Mouse (Mus musculus) gastrocnemius, postnatal 14 days (tissue): ENCODE measurements around the gene Aqp12. TPM values are rescaled to one million over a fixed set of nuclear protein-coding genes. Genes with fewer than 3 reads are reported as not detected.

Experiments used
- DNase-seq: peaks from one replicate; pipeline ENCODE4 v3.0.0; 2021; ENCODE audit warnings: mixed read lengths
- intact Hi-C: fragments of 180-260 bp; cut with DNase I; formaldehyde crosslinking; loops from one replicate; pipeline ENCODE4 v1.15.1; 2025; ENCODE audit warnings: low total_unique reads
- total RNA-seq, 2 experiments: library from RNA; stranded (reverse); gene quantifications; 2 replicates each; pipeline ENCODE4 v1.2.3; 2021

Gene Aqp12
- total RNA-seq, 2 experiments from 2014 or later: not detected

DNA sequence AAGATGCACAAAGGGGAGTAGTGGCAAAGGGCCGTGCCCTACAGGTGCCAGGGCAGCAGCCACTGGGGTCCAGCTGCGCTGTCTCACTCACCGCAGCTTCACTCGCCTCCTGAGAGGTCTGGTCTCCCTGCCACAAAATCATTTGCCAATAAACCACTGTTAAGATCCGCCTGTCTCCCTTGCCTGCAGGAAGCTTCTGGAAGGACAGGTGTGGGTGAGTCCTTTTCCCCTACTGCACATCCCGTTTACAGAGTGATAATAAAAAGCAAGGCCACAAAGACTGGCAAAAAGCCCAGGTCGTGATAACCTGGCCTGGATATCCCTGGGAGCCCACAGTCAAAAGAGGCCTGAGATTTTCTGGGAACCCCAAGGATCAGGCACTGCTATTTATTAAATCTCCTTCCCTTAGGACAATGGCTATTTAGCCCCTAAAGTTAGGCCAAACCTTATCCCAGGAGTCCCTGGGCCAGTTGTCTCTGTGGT, 6.0 kb downstream of the Aqp12 start:
- intact Hi-C loops: no loop called here
- DNase-seq: no peak

- DNase-seq: no peak
- intact Hi-C loops: no loop called here
These were observed 7.2 kb downstream of the Aqp12 start for GRCm38 (mm10) chr1:93013367-93013766.

- peak; percentile 79 for DNase-seq
- intact Hi-C loops: no loop called here
These were observed 8.3 kb downstream of the Aqp12 start for GRCm38 (mm10) chr1:93014460-93014859.

GRCm38 (mm10) chr1:93015136-93015535, 9.0 kb downstream of the Aqp12 start:
- intact Hi-C loops: no loop called here

DNA sequence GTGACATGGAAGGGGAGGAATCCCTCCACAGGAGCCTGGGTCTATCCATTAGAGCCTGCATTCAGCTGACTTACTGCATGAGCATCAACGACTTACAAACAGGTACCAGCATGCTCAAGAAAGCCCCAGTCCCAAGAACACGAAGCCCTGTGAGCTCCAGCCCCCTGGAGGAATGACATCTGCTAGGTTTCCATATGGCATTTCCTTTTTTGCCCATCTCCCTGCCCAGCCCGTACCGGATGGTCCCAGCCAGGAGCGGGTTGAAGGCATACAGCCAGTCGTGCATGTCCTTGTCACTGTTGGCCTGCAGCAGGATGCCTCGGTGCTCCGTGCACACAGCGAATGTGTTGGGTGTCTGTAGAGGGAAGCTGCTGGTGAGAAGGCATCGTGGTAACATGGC, 12.6 kb downstream of the Aqp12 start:
- DNase-seq: no peak
- intact Hi-C loops: no loop called here

More at GRCm38 (mm10) chr1:93015136-93015535, 9.0 kb downstream of the Aqp12 start:
- no peak for DNase-seq

DNA sequence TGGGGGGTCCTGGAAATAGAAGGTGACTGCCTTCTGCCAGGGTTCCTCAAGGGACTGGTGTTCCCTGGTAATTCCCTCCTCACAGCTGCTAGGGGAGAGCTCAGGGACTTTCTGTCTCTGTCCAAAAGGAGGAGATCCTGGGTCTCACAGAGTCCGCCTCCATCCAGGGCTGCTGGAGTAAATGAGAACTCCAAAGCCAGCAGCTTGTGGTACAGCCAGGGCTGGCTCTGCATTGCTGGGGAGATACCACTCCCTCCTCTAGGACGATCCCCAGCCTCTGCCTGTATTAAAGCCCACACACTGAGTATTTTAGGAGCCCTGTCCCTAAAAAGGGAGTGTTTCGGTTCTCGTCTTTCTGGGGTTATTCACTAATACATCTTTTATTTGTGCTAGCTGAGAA, 14.5 kb downstream of the Aqp12 start:
- no peak for DNase-seq
- intact Hi-C loops: loop anchor here (5.0 kb wide), 1 partner anchor 57 kb away; no protein-coding TSS in a partner anchor

DNA sequence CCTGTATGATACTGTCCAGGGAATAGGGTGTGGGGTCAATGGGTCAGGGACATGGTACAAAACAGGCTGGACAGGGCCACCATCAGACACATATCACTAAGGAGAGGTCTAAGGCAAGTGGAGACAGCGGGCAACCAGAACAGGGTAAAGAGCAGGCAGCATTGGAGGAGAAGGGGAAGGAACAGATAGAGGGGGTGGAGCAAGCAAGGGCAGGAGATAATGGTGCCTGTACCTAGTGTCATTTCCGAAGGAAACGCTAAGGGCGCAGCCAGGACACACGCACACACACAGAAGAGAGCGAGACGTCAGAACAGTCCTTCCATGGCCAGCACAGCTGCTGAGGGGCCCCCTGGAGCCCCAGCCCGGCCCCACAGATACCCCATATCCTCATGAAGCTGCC, 20.5 kb downstream of the Aqp12 start:
- no peak for DNase-seq
- intact Hi-C loops: no loop called here

DNA sequence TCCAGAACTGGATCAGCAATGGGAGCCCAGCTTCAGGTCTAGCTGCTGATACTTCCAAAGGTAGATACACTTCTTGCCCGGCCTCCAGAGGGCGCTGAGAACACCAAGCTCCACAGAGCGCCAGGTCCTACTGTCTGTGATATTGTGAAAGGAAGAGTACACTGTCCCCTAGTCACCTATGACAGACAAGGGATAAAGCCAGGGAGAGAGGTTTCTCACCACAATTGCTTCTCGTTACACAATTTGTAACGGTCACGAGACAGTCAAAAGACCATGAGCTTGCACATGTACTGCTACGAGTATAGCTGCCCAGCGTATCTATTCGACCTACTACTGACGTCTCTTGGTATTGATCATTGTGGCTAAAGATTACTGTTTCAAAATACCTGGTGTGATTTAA, 23.3 kb downstream of the Aqp12 start:
- no peak for DNase-seq
- intact Hi-C loops: no loop called here

GRCm38 (mm10) chr1:93030060-93030459, 23.9 kb downstream of the Aqp12 start:
- intact Hi-C loops: no loop called here
- no peak for DNase-seq

DNA sequence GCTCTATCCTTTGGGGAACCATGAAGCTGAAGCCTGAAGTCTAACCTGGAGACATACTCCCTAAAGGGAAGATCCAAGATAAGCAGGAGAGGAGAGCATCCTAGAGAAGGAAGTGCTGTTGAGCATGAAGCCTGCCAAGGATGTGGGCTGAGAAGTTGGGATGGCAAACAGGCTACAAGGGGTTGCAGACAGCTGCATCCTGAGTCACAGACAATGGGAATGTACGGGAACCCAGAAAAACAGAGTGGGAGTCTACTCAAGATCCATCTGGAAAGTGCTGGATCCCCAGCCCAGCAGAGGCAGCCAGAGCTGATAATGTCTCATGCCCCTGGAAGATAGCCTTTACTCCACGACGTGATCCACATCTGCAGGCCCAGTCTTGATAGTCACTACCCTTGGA, 25.1 kb downstream of the Aqp12 start:
- DNase-seq: no peak
- intact Hi-C loops: no loop called here

- no peak for DNase-seq
- intact Hi-C loops: no loop called here
These were observed 27.9 kb downstream of the Aqp12 start for GRCm38 (mm10) chr1:93033989-93034388.

- intact Hi-C loops: no loop called here
These were observed 29.8 kb downstream of the Aqp12 start for GRCm38 (mm10) chr1:93035981-93036380.

DNA sequence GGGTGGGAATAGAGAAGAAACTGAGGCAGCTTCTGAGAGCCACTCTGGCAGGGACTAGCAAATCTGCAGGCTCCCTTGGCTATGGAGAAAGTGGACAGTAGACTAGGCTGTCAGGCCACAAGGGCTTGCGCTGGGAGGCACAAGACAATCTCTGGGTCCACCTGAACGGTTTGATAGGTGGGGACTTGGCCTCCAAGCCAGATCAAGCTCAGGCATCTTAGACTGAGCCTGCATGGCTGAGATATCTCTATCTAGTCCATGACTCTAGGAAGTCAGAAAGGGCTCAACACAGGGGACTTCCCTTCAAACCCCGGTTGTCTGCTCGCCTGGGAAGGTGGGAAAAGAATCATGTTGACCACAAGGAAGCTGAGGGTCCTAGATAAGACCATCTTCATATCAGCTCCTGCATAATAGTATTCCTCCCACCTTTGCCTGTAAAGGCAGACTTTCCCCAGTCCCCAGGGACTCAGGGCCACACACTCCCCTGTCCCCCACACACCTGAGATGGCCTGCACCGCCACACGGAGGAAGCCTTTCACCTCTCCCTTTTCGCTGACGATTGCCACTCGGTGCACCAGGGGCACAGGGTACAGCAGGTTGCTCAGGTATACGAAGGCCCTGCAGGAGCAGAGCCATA, 40.1 kb downstream of the Aqp12 start:
- intact Hi-C loops: no loop called here
- no peak for DNase-seq

More at GRCm38 (mm10) chr1:93035981-93036380, 29.8 kb downstream of the Aqp12 start:
- DNase-seq: no peak

DNA sequence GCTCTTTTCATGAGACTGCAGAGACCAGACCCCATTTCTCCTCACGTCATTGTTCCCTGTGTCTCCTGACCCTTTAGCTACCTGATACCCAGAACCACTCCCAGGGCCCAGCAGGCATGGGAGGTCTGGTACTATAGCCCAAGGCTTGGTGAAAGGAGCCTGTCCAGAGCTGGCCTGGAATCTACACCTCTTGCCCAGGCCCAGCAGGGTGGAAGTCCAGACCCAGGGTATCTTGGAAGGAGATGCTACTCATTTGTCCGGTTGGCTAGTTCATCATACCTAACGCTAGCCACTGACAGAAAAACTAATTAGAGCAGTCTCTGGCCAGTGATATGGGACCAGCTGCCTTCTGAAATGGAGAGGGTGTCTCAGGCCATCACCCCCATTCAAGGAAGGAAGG, 43.9 kb downstream of the Aqp12 start:
- no peak for DNase-seq
- intact Hi-C loops: no loop called here

GRCm38 (mm10) chr1:93051124-93051833, 45.1 kb downstream of the Aqp12 start:
- intact Hi-C loops: no loop called here

More at GRCm38 (mm10) chr1:93051124-93051833, 45.1 kb downstream of the Aqp12 start:
- DNase-seq: no peak

Other genes starting within 250 kb of the Aqp12 start
- 100 to 1,000 TPM; 239 to 251 TPM for gene Gpc1, start 174.7 kb upstream of the Aqp12 start, total RNA-seq
- gene Ankmy1, start 103.4 kb upstream of the Aqp12 start, total RNA-seq: under 1 TPM; 0.14 to 0.22 TPM
- gene Dusp28, start 99.4 kb upstream of the Aqp12 start, total RNA-seq: 10 to 100 TPM; 25.7 to 26.0 TPM
- gene Rnpepl1, start 95.6 kb upstream of the Aqp12 start, total RNA-seq: 10 to 100 TPM; 57.0 to 60.7 TPM
- 1 to 10 TPM; 4.1 to 4.7 TPM for gene Capn10, start 72.0 kb upstream of the Aqp12 start, total RNA-seq
- under 1 TPM; 0.16 to 0.43 TPM for gene Gpr35, start 55.5 kb upstream of the Aqp12 start, total RNA-seq
- 1 to 10 TPM; 1.4 to 5.7 TPM for gene Kif1a, start 95.6 kb downstream of the Aqp12 start, total RNA-seq
- not detected for gene Agxt, start 128.9 kb downstream of the Aqp12 start, total RNA-seq
- not detected for gene 2310007B03Rik, start 154.6 kb downstream of the Aqp12 start, total RNA-seq
- not detected for gene Crocc2, start 162.4 kb downstream of the Aqp12 start, total RNA-seq
- 1 to 10 TPM; 5.2 to 6.9 TPM for gene Sned1, start 229.5 kb downstream of the Aqp12 start, total RNA-seq